Mouse (Mus musculus): ENCODE results near the gene Pou2f3.

DNA sequence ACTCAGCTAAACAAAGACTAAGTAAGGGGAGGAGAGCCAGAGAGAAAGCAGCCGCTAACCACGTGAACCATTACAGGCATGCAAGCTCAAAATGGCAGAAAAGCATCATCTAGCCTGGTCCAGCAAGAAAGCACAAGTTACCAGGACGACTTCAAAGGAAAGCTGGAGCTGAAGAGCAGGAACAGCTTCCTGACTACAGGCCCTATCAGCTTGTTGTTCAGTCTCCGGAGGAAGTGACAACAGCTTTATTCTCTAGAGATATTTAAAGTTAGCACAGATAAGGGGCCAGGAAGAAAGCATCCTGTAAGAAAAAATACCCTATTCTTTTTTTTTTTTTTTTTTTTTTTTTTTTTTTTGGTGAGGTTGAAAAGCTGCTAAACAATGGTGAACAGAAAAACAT lies 111.2 kb downstream of the Pou2f3 start:
- TF ChIP-seq CTCF (IDR thresholded peaks at IDR 0.05; ENCODE audit: control insufficient read depth, insufficient read depth, insufficient replicate concordance, low read depth, low read length) (no peak), POLR2A (IDR thresholded peaks at IDR 0.05; ENCODE audit: control insufficient read depth, low read depth, low read length) (no peak)

Data from testis, adult 2 months (tissue).